Mouse (Mus musculus): ENCODE data around the gene Rec8. TPM values are rescaled to one million over a fixed set of nuclear protein-coding genes. Genes with fewer than 3 reads are reported as not detected.

Gene Rec8
- polyA plus RNA-seq, 1 experiment from 2014 or later: 4.5 TPM

GRCm38 (mm10) chr14:55628077-55628827 lies 10.4 kb downstream of the Rec8 start:
- WGBS: 89% methylated on average over 27 of the region's 27 CpGs

DNA sequence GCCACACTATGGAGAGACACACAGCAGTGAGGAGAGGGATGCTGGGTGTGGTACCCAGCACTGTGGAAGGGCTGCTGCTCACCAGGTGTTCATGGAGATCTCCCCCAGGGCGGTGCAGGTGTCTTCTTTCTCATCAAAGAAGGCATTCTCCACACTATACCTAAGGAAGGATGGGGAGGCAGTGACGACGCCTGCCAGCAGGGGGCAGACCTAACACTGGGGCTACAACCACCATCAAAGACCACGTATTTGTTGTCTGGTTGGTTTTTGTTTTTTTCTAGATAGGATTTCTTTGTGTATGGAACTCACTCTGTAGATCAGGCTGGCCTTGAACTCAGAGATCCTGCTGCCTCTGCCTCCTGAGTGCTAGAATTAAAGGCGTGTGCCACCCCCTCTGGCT lies 11.5 kb downstream of the Rec8 start:
- no peaks in the 10 kb centered on the region for H3K9me3 ChIP-seq (ENCODE audit: control insufficient read depth, low read length)
- H3K27ac ChIP-seq (replicated peaks): no peak overlapping the region
- H3K4me2 ChIP-seq (replicated peaks; ENCODE audit: low read depth): no peak overlapping the region
- no peaks in the 10 kb centered on the region for H3K4me1 ChIP-seq (replicated peaks; ENCODE audit: control insufficient read depth, insufficient read depth)
- no peak overlapping the region for H3K9ac ChIP-seq (ENCODE audit: low read length)
- ATAC-seq (ENCODE audit: low FRiP score, low TSS enrichment) (peak; percentile 18; the same call in 1 of the 2 replicates), DNase-seq (ENCODE audit: low spot score) (peak; percentile 60)
- TF ChIP-seq CTCF (IDR thresholded peaks at IDR 0.05; ENCODE audit: low read depth): peak; percentile 82
- no peak for TF ChIP-seq EP300 (optimal IDR thresholded peaks at IDR 0.05)
- H3K27me3 ChIP-seq (ENCODE audit: control insufficient read depth, insufficient read depth, low read length): no peaks in the 10 kb centered on the region
- peaks cover 46% of the 10 kb centered on the region for H3K36me3 ChIP-seq (ENCODE audit: control insufficient read depth, insufficient read depth, low read length)
- H3K4me3 ChIP-seq (ENCODE audit: low read depth, low read length): no peak overlapping the region
- 42% methylated on average over 5 of the region's 5 CpGs for WGBS

More at GRCm38 (mm10) chr14:55628077-55628827, 10.4 kb downstream of the Rec8 start:
- H3K9me3 ChIP-seq (ENCODE audit: control insufficient read depth, low read length): no peaks in the 10 kb centered on the region
- no peak overlapping the region for H3K4me3 ChIP-seq (ENCODE audit: low read depth, low read length)
- peaks cover 46% of the 10 kb centered on the region for H3K36me3 ChIP-seq (ENCODE audit: control insufficient read depth, insufficient read depth, low read length)
- H3K4me2 ChIP-seq (replicated peaks; ENCODE audit: low read depth): no peak overlapping the region
- TF ChIP-seq EP300 (optimal IDR thresholded peaks at IDR 0.05) (no peak), CTCF (IDR thresholded peaks at IDR 0.05; ENCODE audit: low read depth) (no peak)
- no peaks in the 10 kb centered on the region for H3K4me1 ChIP-seq (replicated peaks; ENCODE audit: control insufficient read depth, insufficient read depth)
- no peaks in the 10 kb centered on the region for H3K27me3 ChIP-seq (ENCODE audit: control insufficient read depth, insufficient read depth, low read length)
- no peak overlapping the region for H3K9ac ChIP-seq (ENCODE audit: low read length)
- H3K27ac ChIP-seq (replicated peaks): no peak overlapping the region
- DNase-seq (ENCODE audit: low spot score): no peak
- ATAC-seq (ENCODE audit: low FRiP score, low TSS enrichment): no peak

DNA sequence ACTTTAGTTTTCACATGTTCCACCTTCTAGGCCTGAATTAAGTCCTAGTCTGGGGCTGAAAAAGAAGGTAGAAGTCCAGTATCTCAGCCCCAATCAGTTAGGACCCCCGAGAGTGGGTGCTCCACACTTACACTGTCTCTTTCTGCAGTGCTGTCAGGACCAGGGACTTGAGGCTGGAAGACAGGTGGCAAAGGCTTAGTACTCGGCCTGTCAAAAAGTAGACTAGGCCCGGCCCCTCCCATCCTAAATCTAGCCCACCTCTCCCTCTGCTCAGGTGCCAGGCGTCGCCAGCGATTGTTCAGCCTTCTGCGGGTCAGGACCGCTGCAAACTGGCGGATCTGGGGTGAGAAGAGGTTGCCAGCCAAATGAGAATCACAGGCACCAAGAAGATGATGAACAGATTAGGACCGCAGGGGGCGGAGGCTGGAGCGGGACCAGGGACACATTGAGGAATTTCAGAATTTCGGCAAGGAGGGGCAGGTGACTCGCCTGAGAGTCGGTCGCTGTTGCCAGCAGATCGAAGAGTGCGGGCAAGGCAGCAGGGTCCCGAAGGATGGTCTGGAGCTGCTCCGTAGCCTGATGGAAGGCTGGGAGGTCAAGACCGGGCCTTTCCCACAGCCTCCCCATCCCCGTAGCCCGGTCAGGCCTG lies 17.2 kb downstream of the Rec8 start:
- peak overlapping the region; percentile 65 for H3K4me3 ChIP-seq (ENCODE audit: low read depth, low read length)
- H3K4me2 ChIP-seq (replicated peaks; ENCODE audit: low read depth): peak overlapping the region; percentile 97
- H3K27me3 ChIP-seq (ENCODE audit: control insufficient read depth, insufficient read depth, low read length): no peaks in the 10 kb centered on the region
- DNase-seq (ENCODE audit: low spot score): no peak
- H3K27ac ChIP-seq (replicated peaks): peak overlapping the region; percentile 71
- WGBS: 3% methylated on average over 21 of the region's 23 CpGs
- ATAC-seq (ENCODE audit: low FRiP score, low TSS enrichment): no peak; the same call in none of the 2 replicates
- H3K36me3 ChIP-seq (ENCODE audit: control insufficient read depth, insufficient read depth, low read length): peaks cover 30% of the 10 kb centered on the region
- H3K9ac ChIP-seq (ENCODE audit: low read length): peak overlapping the region; percentile 74
- TF ChIP-seq EP300 (optimal IDR thresholded peaks at IDR 0.05) (no peak), CTCF (IDR thresholded peaks at IDR 0.05; ENCODE audit: low read depth) (no peak)
- no peaks in the 10 kb centered on the region for H3K4me1 ChIP-seq (replicated peaks; ENCODE audit: control insufficient read depth, insufficient read depth)
- H3K9me3 ChIP-seq (ENCODE audit: control insufficient read depth, low read length): no peaks in the 10 kb centered on the region

DNA sequence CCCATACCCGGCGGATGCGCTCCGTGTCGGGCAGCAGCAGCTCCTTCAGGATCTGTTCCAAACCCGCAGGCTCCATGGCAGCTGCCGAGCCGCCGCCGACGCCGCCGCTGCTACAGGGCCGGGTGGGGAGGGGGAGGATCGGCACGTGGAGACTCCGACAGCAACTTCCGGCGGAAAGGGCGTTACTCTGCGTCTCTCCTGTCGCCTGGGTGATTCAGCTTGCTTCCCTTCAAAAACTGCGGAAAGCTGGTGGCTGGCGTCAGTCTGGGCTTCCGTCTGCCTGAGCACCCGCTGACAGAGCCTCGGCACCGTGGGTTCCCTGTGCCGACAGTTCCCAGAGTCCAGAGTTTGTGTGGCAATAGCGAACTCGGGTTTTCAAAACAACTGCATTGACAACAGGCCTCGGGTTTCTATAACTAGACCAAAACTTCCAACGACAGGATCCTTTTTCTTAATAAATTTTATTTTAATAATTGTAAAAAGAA lies 17.7 kb downstream of the Rec8 start, which contains the start of gene Ipo4:
Gene Ipo4 (minus strand): TSS at position 435 of the 485 bp plus-strand sequence.
- DNase-seq (ENCODE audit: low spot score) (peak; percentile 92), ATAC-seq (ENCODE audit: low FRiP score, low TSS enrichment) (peak; percentile 88)
- no peaks in the 10 kb centered on the region for H3K4me1 ChIP-seq (replicated peaks; ENCODE audit: control insufficient read depth, insufficient read depth)
- peaks cover 24% of the 10 kb centered on the region for H3K36me3 ChIP-seq (ENCODE audit: control insufficient read depth, insufficient read depth, low read length)
- H3K4me2 ChIP-seq (replicated peaks; ENCODE audit: low read depth): peak within 1 kb of the TSS; percentile 97
- peak within 1 kb of the TSS; percentile 71 for H3K27ac ChIP-seq (replicated peaks)
- no peaks in the 10 kb centered on the region for H3K27me3 ChIP-seq (ENCODE audit: control insufficient read depth, insufficient read depth, low read length)
- H3K4me3 ChIP-seq (ENCODE audit: low read depth, low read length): peak within 1 kb of the TSS; percentile 65
- WGBS: 2% methylated on average over 33 of the region's 33 CpGs
- H3K9me3 ChIP-seq (ENCODE audit: control insufficient read depth, low read length): no peaks in the 10 kb centered on the region
- TF ChIP-seq CTCF (IDR thresholded peaks at IDR 0.05; ENCODE audit: low read depth) (no peak), EP300 (optimal IDR thresholded peaks at IDR 0.05) (no peak)
- peak within 1 kb of the TSS; percentile 74 for H3K9ac ChIP-seq (ENCODE audit: low read length)

GRCm38 (mm10) chr14:55637795-55638194 lies 20.0 kb downstream of the Rec8 start, which contains the start of gene Gm49378:
Gene Gm49378 (minus strand): TSS chr14:55637895.
- H3K9me3 ChIP-seq (ENCODE audit: control insufficient read depth, low read length): no peaks in the 10 kb centered on the region
- H3K27me3 ChIP-seq (ENCODE audit: control insufficient read depth, insufficient read depth, low read length): no peaks in the 10 kb centered on the region
- peaks cover 13% of the 10 kb centered on the region for H3K36me3 ChIP-seq (ENCODE audit: control insufficient read depth, insufficient read depth, low read length)
- H3K4me1 ChIP-seq (replicated peaks; ENCODE audit: control insufficient read depth, insufficient read depth): no peaks in the 10 kb centered on the region; the same call in 1 of the 2 replicates
- 92% methylated on average over 9 of the region's 9 CpGs for WGBS
- H3K4me3 ChIP-seq (ENCODE audit: low read depth, low read length): no peak within 1 kb of the TSS
- no peak for TF ChIP-seq CTCF (IDR thresholded peaks at IDR 0.05; ENCODE audit: low read depth)
- no peak for TF ChIP-seq EP300 (optimal IDR thresholded peaks at IDR 0.05)
- no peak within 1 kb of the TSS for H3K27ac ChIP-seq (replicated peaks)
- no peak within 1 kb of the TSS for H3K4me2 ChIP-seq (replicated peaks; ENCODE audit: low read depth)
- H3K9ac ChIP-seq (ENCODE audit: low read length): no peak within 1 kb of the TSS
- ATAC-seq (ENCODE audit: low FRiP score, low TSS enrichment) (no peak), DNase-seq (ENCODE audit: low spot score) (no peak)
